Mouse (Mus musculus): ENCODE results near the gene Taco1. TPM values are rescaled to one million over a fixed set of nuclear protein-coding genes. Genes with fewer than 3 reads are reported as not detected.

Gene Taco1
- polyA plus RNA-seq, 1 experiment from 2014 or later: 7.6 TPM

DNA sequence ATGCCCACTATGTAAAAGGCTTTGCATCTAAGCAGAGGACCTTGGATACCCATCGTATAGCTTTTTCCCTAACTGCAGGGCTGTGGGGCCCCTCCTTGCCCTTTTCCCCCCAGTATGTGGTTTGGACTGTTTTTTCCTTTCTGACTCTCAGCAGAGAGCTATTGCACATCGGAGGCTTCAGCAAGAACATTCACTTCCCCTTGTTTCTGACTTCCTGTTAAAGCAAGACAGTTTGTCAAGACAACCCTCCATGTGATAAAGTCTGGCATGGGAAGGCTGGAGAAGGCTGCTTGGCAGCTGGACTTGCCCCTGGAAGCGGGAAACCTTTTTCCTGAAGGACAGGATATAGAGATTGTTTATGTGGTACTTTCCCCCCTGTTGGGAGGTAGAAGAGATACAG is 56.9 kb downstream of the Taco1 start:
- H3K4me1 ChIP-seq (replicated peaks; ENCODE audit: control insufficient read depth, insufficient read depth): no peaks in the 10 kb centered on the region
- H3K9ac ChIP-seq (ENCODE audit: low read length): no peak overlapping the region
- peaks cover 8% of the 10 kb centered on the region for H3K36me3 ChIP-seq (ENCODE audit: control insufficient read depth, insufficient read depth, low read length)
- no peaks in the 10 kb centered on the region for H3K9me3 ChIP-seq (ENCODE audit: control insufficient read depth, low read length)
- H3K4me2 ChIP-seq (replicated peaks; ENCODE audit: low read depth): no peak overlapping the region
- no peak for DNase-seq (ENCODE audit: low spot score)
- WGBS: 74% methylated on average over 3 of the region's 3 CpGs
- no peak overlapping the region for H3K27ac ChIP-seq (replicated peaks)
- no peak overlapping the region for H3K4me3 ChIP-seq (ENCODE audit: low read depth, low read length)
- no peak for ATAC-seq (ENCODE audit: low FRiP score, low TSS enrichment)
- TF ChIP-seq EP300 (optimal IDR thresholded peaks at IDR 0.05): no peak
- TF ChIP-seq CTCF (IDR thresholded peaks at IDR 0.05; ENCODE audit: low read depth): no peak
- H3K27me3 ChIP-seq (ENCODE audit: control insufficient read depth, insufficient read depth, low read length): no peaks in the 10 kb centered on the region

Other genes starting within 250 kb of the Taco1 start
- gene Cyb561, start 112.7 kb upstream of the Taco1 start, polyA plus RNA-seq (2015; fragmentation: Nextera tagmentation; extraction: Ambion mirVana): 56.1 and 58.3 TPM in 2 replicates
- gene Ace, start 98.1 kb upstream of the Taco1 start, polyA plus RNA-seq (2015; fragmentation: Nextera tagmentation; extraction: Ambion mirVana): 2.1 and 2.4 TPM in 2 replicates
- gene Ace3, start 71.4 kb upstream of the Taco1 start, polyA plus RNA-seq (2015; fragmentation: Nextera tagmentation; extraction: Ambion mirVana): not detected in 2 replicates
- 0.54 and 0.55 TPM in 2 replicates for gene Kcnh6, start 57.9 kb upstream of the Taco1 start, polyA plus RNA-seq (2015; fragmentation: Nextera tagmentation; extraction: Ambion mirVana)
- gene Dcaf7, start 29.2 kb upstream of the Taco1 start, polyA plus RNA-seq (2015; fragmentation: Nextera tagmentation; extraction: Ambion mirVana): 25.9 and 28.1 TPM in 2 replicates
- 8.7 and 10.2 TPM in 2 replicates for gene Map3k3, start 18.6 kb downstream of the Taco1 start, polyA plus RNA-seq (2015; fragmentation: Nextera tagmentation; extraction: Ambion mirVana)
- not detected in 2 replicates for gene Gm10840, start 94.8 kb downstream of the Taco1 start, polyA plus RNA-seq (2015; fragmentation: Nextera tagmentation; extraction: Ambion mirVana)
- gene Limd2, start 94.8 kb downstream of the Taco1 start, polyA plus RNA-seq (2015; fragmentation: Nextera tagmentation; extraction: Ambion mirVana): 45.3 and 48.7 TPM in 2 replicates
- gene Strada, start 136.1 kb downstream of the Taco1 start, polyA plus RNA-seq (2015; fragmentation: Nextera tagmentation; extraction: Ambion mirVana): 9.9 and 11.8 TPM in 2 replicates
- 51.4 and 52.5 TPM in 2 replicates for gene Ccdc47, start 150.3 kb downstream of the Taco1 start, polyA plus RNA-seq (2015; fragmentation: Nextera tagmentation; extraction: Ambion mirVana)
- 27.2 TPM in 2 replicates for gene Ddx42, start 150.9 kb downstream of the Taco1 start, polyA plus RNA-seq (2015; fragmentation: Nextera tagmentation; extraction: Ambion mirVana)
- 24.4 and 24.5 TPM in 2 replicates for gene Ftsj3, start 190.0 kb downstream of the Taco1 start, polyA plus RNA-seq (2015; fragmentation: Nextera tagmentation; extraction: Ambion mirVana)
- 202 and 206 TPM in 2 replicates for gene Psmc5, start 190.1 kb downstream of the Taco1 start, polyA plus RNA-seq (2015; fragmentation: Nextera tagmentation; extraction: Ambion mirVana)
- 43.5 and 47.6 TPM in 2 replicates for gene Smarcd2, start 206.9 kb downstream of the Taco1 start, polyA plus RNA-seq (2015; fragmentation: Nextera tagmentation; extraction: Ambion mirVana)
- 0.07 and 0.10 TPM in 2 replicates for gene Tcam1, start 210.6 kb downstream of the Taco1 start, polyA plus RNA-seq (2015; fragmentation: Nextera tagmentation; extraction: Ambion mirVana)
- not detected in 2 replicates for gene Gh, start 235.8 kb downstream of the Taco1 start, polyA plus RNA-seq (2015; fragmentation: Nextera tagmentation; extraction: Ambion mirVana)
- gene Cd79b, start 248.7 kb downstream of the Taco1 start, polyA plus RNA-seq (2015; fragmentation: Nextera tagmentation; extraction: Ambion mirVana): 1.9 TPM in 2 replicates